Mouse (Mus musculus): ENCODE results near the gene Zfc3h1.

- TF ChIP-seq POLR2A (IDR thresholded peaks at IDR 0.05; ENCODE audit: control insufficient read depth, extremely low read depth, insufficient read depth, low read length, poor library complexity), result no peak
- TF ChIP-seq CTCF (IDR thresholded peaks at IDR 0.05; ENCODE audit: borderline replicate concordance, control insufficient read depth, extremely low read depth, insufficient read depth, low read length, poor library complexity), result no peak
Observed at GRCm38 (mm10) chr10:115457368-115458021, 72.7 kb downstream of the Zfc3h1 start.
